Mouse (Mus musculus) embryonic fibroblast, embryonic 13.5 days (primary cell): ENCODE data around the gene Lamc3. TPM values are rescaled to one million over a fixed set of nuclear protein-coding genes. Genes with fewer than 3 reads are reported as not detected.

Experiments used
- H3K27ac ChIP-seq: 2 replicates; pipeline ENCODE4 v1.5.1; 2012; ENCODE audit warnings: low read length, control low read depth, inconsistent platforms; ENCODE audit not compliant: insufficient read depth
- H3K4me1 ChIP-seq: 2 replicates; pipeline ENCODE4 v1.6.1; 2011; ENCODE audit warnings: low read length; ENCODE audit not compliant: control insufficient read depth, insufficient read depth
- H3K4me3 ChIP-seq: 2 replicates; pipeline ENCODE4 v1.5.1; 2011; ENCODE audit warnings: mild to moderate bottlenecking, control low read depth, low read length; ENCODE audit not compliant: insufficient read depth
- CTCF ChIP-seq: IDR thresholded peaks from 2 replicates; pipeline ENCODE4 v1.5.1; 2011; ENCODE audit warnings: mild to moderate bottlenecking, control low read depth, low read length, moderate library complexity, borderline replicate concordance; ENCODE audit not compliant: insufficient read depth
- POLR2A ChIP-seq: IDR thresholded peaks from 2 replicates; pipeline ENCODE4 v1.6.1; 2011; ENCODE audit warnings: low read depth, mild to moderate bottlenecking, control low read depth, low read length, moderate library complexity
- polyA plus RNA-seq: library from polyadenylated mRNA; stranded (reverse); fragments of >200 nt; gene quantifications from 2 replicates; pipeline ENCODE4 v1.2.4, GENCODE M21; 2011; ENCODE audit warnings: low read depth; ENCODE audit not compliant: missing spikeins, insufficient read length

Lamc3 gene
- polyA plus RNA-seq, 1 experiment, result 0.09 TPM

GRCm38 (mm10) chr2:31923645-31924044, 36.6 kb downstream of the Lamc3 start:
- Histone ChIP-seq H3K4me3 (no peak overlapping the region), H3K4me1 (no peaks in the 10 kb centered on the region), H3K27ac (no peak overlapping the region)
- TF ChIP-seq POLR2A, result no peak
- no peak for TF ChIP-seq CTCF

- H3K4me3 ChIP-seq, result no peak overlapping the region
Measured at GRCm38 (mm10) chr2:31924811-31925210, 37.7 kb downstream of the Lamc3 start.

GRCm38 (mm10) chr2:31925936-31926335, 38.8 kb downstream of the Lamc3 start:
- H3K4me3 ChIP-seq, result no peak overlapping the region
- no peak overlapping the region for H3K27ac ChIP-seq
- no peaks in the 10 kb centered on the region for H3K4me1 ChIP-seq
- TF ChIP-seq POLR2A (no peak), CTCF (no peak)

More at GRCm38 (mm10) chr2:31924811-31925210, 37.7 kb downstream of the Lamc3 start:
- TF ChIP-seq CTCF, result no peak
- TF ChIP-seq POLR2A, result no peak
- no peaks in the 10 kb centered on the region for H3K4me1 ChIP-seq
- no peak overlapping the region for H3K27ac ChIP-seq

- peaks cover 3% of the 10 kb centered on the region; the same call in 1 of the 2 replicates for H3K4me1 ChIP-seq
Measured at GRCm38 (mm10) chr2:31929664-31930063, 42.6 kb downstream of the Lamc3 start.

GRCm38 (mm10) chr2:31934551-31934950, 47.5 kb downstream of the Lamc3 start:
- Histone ChIP-seq H3K4me3 (no peak overlapping the region), H3K27ac (no peak overlapping the region), H3K4me1 (peaks cover 9% of the 10 kb centered on the region)
- TF ChIP-seq POLR2A, result no peak
- no peak for TF ChIP-seq CTCF

More at GRCm38 (mm10) chr2:31929664-31930063, 42.6 kb downstream of the Lamc3 start:
- TF ChIP-seq CTCF (no peak), POLR2A (no peak)
- Histone ChIP-seq H3K27ac (no peak overlapping the region), H3K4me3 (no peak overlapping the region)

- Histone ChIP-seq H3K4me3 (no peak overlapping the region), H3K27ac (no peak overlapping the region), H3K4me1 (peaks cover 9% of the 10 kb centered on the region)
- TF ChIP-seq POLR2A, result no peak
- no peak for TF ChIP-seq CTCF
Measured at GRCm38 (mm10) chr2:31935054-31935453, 48.0 kb downstream of the Lamc3 start.

GRCm38 (mm10) chr2:31938298-31938697, 51.2 kb downstream of the Lamc3 start:
- Histone ChIP-seq H3K4me1 (peaks cover 9% of the 10 kb centered on the region), H3K27ac (no peak overlapping the region), H3K4me3 (no peak overlapping the region)
- TF ChIP-seq POLR2A (no peak), CTCF (no peak)

- no peak overlapping the region for H3K27ac ChIP-seq
- no peak overlapping the region for H3K4me3 ChIP-seq
- TF ChIP-seq CTCF, result no peak
- TF ChIP-seq POLR2A, result no peak
- H3K4me1 ChIP-seq, result 0 out of 2 replicates have a peak, but pooled peaks cover 4% of the 10 kb centered on the region
Measured at GRCm38 (mm10) chr2:31943011-31943410, 55.9 kb downstream of the Lamc3 start.

- Histone ChIP-seq H3K4me3 (no peak overlapping the region), H3K27ac (no peak overlapping the region), H3K4me1 (peaks cover 11% of the 10 kb centered on the region)
- no peak for TF ChIP-seq POLR2A
- TF ChIP-seq CTCF, result no peak
Measured at GRCm38 (mm10) chr2:31945580-31945979, 58.5 kb downstream of the Lamc3 start.

- no peak for TF ChIP-seq POLR2A
- TF ChIP-seq CTCF, result no peak
- peak overlapping the region; percentile 16; the same call in 1 of the 2 replicates for H3K27ac ChIP-seq
Measured at GRCm38 (mm10) chr2:31948392-31948791, 61.3 kb downstream of the Lamc3 start.

GRCm38 (mm10) chr2:31948801-31949200, 61.7 kb downstream of the Lamc3 start:
- TF ChIP-seq CTCF, result no peak
- TF ChIP-seq POLR2A, result no peak
- H3K4me1 ChIP-seq, result peaks cover 16% of the 10 kb centered on the region
- peak overlapping the region; percentile 16; the same call in 1 of the 2 replicates for H3K27ac ChIP-seq
- H3K4me3 ChIP-seq, result no peak overlapping the region

More at GRCm38 (mm10) chr2:31948392-31948791, 61.3 kb downstream of the Lamc3 start:
- H3K4me3 ChIP-seq, result no peak overlapping the region
- peaks cover 12% of the 10 kb centered on the region for H3K4me1 ChIP-seq
